Comparison of ENCODE assay signal across 16 mouse cellular contexts in the genomic region with DNA sequence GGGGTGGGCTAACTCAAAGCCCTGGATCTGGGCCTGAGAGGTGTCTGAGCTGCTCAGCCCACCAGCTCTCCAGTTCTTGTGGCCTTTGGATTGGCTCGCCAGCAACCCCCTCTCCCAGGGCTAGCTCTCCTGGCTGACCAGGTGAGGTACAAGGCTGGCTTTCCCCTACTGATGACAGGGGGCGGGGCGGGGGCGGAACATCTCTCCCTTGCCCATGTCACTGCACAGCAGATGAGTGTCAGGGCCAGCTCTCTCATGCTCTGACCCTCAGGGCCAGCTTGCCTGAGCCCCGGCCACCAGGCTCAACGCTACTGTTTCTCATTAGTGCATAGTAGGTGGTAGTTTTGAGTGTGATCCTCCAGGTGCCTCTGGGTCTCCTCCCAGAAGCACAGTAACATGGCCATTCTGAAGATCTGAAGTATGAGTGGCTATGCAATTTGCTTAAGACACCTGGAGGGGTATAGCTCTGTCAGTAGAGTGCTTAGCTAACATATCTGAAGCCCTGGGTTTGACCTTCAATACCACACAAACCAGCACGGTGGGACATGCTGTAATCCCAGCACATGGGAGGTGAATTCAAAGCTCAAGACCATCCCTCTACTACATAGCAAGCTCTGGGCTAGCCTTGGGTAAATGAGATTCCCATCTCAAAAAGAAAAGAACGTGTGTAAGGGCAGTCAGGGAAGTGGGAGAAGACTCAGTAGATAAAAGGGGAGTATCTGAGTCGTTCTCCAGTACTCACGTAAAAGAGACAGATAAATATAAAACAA. TPM values are rescaled to one million over a fixed set of nuclear protein-coding genes. Genes with fewer than 3 reads are reported as not detected.
DNase-seq lines count a peak whose midpoint lies in the region; ATAC-seq and TF ChIP-seq lines count a peak whose summit lies in the region.
"Had no signal": no experiment of that assay in that cellular context is flagged by ENCODE, and none has a peak within 500 bp of the region (broad histone marks: within the 10 kb centered on the region; RNA-seq: fewer than 3 reads in every experiment).

No protein-coding gene starts in this region.

- no peak for TF ChIP-seq EP300 in stomach, postnatal 0 days (optimal IDR thresholded peaks at IDR 0.05)

- WGBS in kidney, embryonic 16.5 days, result 73% methylated on average over 10 of the region's 10 CpGs
- WGBS in forebrain, postnatal 0 days, result 80% methylated on average over 10 of the region's 10 CpGs
- 64% methylated on average over 10 of the region's 10 CpGs for WGBS in liver, embryonic 11.5 days
- 81% methylated on average over 10 of the region's 10 CpGs for WGBS in midbrain, postnatal 0 days
- WGBS in stomach, postnatal 0 days, result 74% methylated on average over 10 of the region's 10 CpGs

- ATAC-seq in kidney, embryonic 16.5 days (ENCODE audit: low FRiP score, low TSS enrichment), result 0 out of 2 replicates have a peak, but pooled peaks have one; percentile 16
- ATAC-seq in forebrain, postnatal 0 days, result peak; percentile 38
- ATAC-seq in liver, embryonic 11.5 days (replicated peaks; ENCODE audit: low FRiP score), result peak; percentile 38; the same call in 1 of the 2 replicates
- ATAC-seq in midbrain, postnatal 0 days (ENCODE audit: low FRiP score), result 0 out of 2 replicates have a peak, but pooled peaks have one; percentile 23
- ATAC-seq in stomach, postnatal 0 days (ENCODE audit: low FRiP score, low TSS enrichment), result no peak; the same call in 1 of the 2 replicates
- ATAC-seq: activated CD4-positive, CD25-positive, alpha-beta regulatory T cell, adult 4 months had no signal

- no peaks in the 10 kb centered on the region; the same call in 1 of the 2 replicates for H3K27me3 ChIP-seq in kidney, embryonic 16.5 days (ENCODE audit: insufficient read depth, low read length)
- no peaks in the 10 kb centered on the region for H3K27me3 ChIP-seq in forebrain, postnatal 0 days (ENCODE audit: insufficient read depth, low read length)
- H3K27me3 ChIP-seq in liver, embryonic 11.5 days (replicated peaks; ENCODE audit: control insufficient read depth, insufficient read depth, low read length), result no peaks in the 10 kb centered on the region
- H3K27me3 ChIP-seq in midbrain, postnatal 0 days (ENCODE audit: insufficient read depth, low read length), result no peaks in the 10 kb centered on the region
- H3K27me3 ChIP-seq in stomach, postnatal 0 days (ENCODE audit: control insufficient read depth, insufficient read depth, low read length), result no peaks in the 10 kb centered on the region
- H3K27me3 ChIP-seq: limb, embryonic 12.5 days had no signal

- no peak overlapping the region for H3K9ac ChIP-seq in kidney, embryonic 16.5 days (replicated peaks; ENCODE audit: low read length)
- H3K9ac ChIP-seq in forebrain, postnatal 0 days, result no peak overlapping the region
- no peak overlapping the region for H3K9ac ChIP-seq in liver, embryonic 11.5 days (ENCODE audit: low read depth, low read length)
- no peak overlapping the region for H3K9ac ChIP-seq in midbrain, postnatal 0 days (replicated peaks; ENCODE audit: low read length, poor library complexity, severe bottlenecking)
- H3K9ac ChIP-seq in stomach, postnatal 0 days (ENCODE audit: low read length), result no peak overlapping the region
- H3K9ac ChIP-seq: heart, embryonic 13.5 days; limb, embryonic 12.5 days had no signal

- TF ChIP-seq CTCF in forebrain, postnatal 0 days (IDR thresholded peaks at IDR 0.05; ENCODE audit: low read depth), result no peak
- TF ChIP-seq CTCF in midbrain, postnatal 0 days (IDR thresholded peaks at IDR 0.05), result no peak
- no peak for TF ChIP-seq CTCF in stomach, postnatal 0 days (IDR thresholded peaks at IDR 0.05; ENCODE audit: low read depth)

- no peak overlapping the region for H3K27ac ChIP-seq in kidney, embryonic 16.5 days (ENCODE audit: low read length)
- no peak overlapping the region for H3K27ac ChIP-seq in forebrain, postnatal 0 days (ENCODE audit: low read depth, low read length)
- peak overlapping the region; percentile 7; the same call in 1 of the 2 replicates for H3K27ac ChIP-seq in liver, embryonic 11.5 days (ENCODE audit: low read depth, low read length)
- no peak overlapping the region for H3K27ac ChIP-seq in midbrain, postnatal 0 days (ENCODE audit: low read depth, low read length)
- no peak overlapping the region for H3K27ac ChIP-seq in stomach, postnatal 0 days (replicated peaks)
- H3K27ac ChIP-seq: heart, embryonic 13.5 days; limb, embryonic 12.5 days had no signal

- H3K9me3 ChIP-seq in kidney, embryonic 16.5 days (ENCODE audit: low read length), result no peaks in the 10 kb centered on the region
- no peaks in the 10 kb centered on the region for H3K9me3 ChIP-seq in forebrain, postnatal 0 days (ENCODE audit: low read length)
- no peaks in the 10 kb centered on the region for H3K9me3 ChIP-seq in liver, embryonic 11.5 days (ENCODE audit: control insufficient read depth, low read length)
- H3K9me3 ChIP-seq in midbrain, postnatal 0 days (ENCODE audit: low read length), result no peaks in the 10 kb centered on the region
- peaks cover 2% of the 10 kb centered on the region; the same call in 1 of the 2 replicates for H3K9me3 ChIP-seq in stomach, postnatal 0 days (ENCODE audit: control insufficient read depth, low read length)
- H3K9me3 ChIP-seq: limb, embryonic 12.5 days had no signal

- H3K4me1 ChIP-seq in kidney, embryonic 16.5 days (ENCODE audit: insufficient read depth, low read length), result no peaks in the 10 kb centered on the region
- no peaks in the 10 kb centered on the region for H3K4me1 ChIP-seq in forebrain, postnatal 0 days (ENCODE audit: insufficient read depth)
- no peaks in the 10 kb centered on the region for H3K4me1 ChIP-seq in liver, embryonic 11.5 days (replicated peaks; ENCODE audit: control insufficient read depth, insufficient read depth, low read length)
- H3K4me1 ChIP-seq in midbrain, postnatal 0 days (ENCODE audit: insufficient read depth, low read length), result no peaks in the 10 kb centered on the region
- no peaks in the 10 kb centered on the region for H3K4me1 ChIP-seq in stomach, postnatal 0 days (replicated peaks; ENCODE audit: control insufficient read depth, insufficient read depth)
- H3K4me1 ChIP-seq: heart, embryonic 13.5 days; limb, embryonic 12.5 days had no signal

- H3K36me3 ChIP-seq in kidney, embryonic 16.5 days (ENCODE audit: insufficient read depth, low read length), result no peaks in the 10 kb centered on the region
- H3K36me3 ChIP-seq in forebrain, postnatal 0 days (ENCODE audit: insufficient read depth), result no peaks in the 10 kb centered on the region
- H3K36me3 ChIP-seq in liver, embryonic 11.5 days (ENCODE audit: control insufficient read depth, insufficient read depth, low read length), result no peaks in the 10 kb centered on the region
- no peaks in the 10 kb centered on the region for H3K36me3 ChIP-seq in midbrain, postnatal 0 days (ENCODE audit: insufficient read depth, low read length)
- H3K36me3 ChIP-seq in stomach, postnatal 0 days (ENCODE audit: control insufficient read depth, insufficient read depth, low read length), result no peaks in the 10 kb centered on the region
- H3K36me3 ChIP-seq: heart, embryonic 13.5 days; limb, embryonic 12.5 days had no signal

- H3K4me2 ChIP-seq in kidney, embryonic 16.5 days (replicated peaks; ENCODE audit: low read depth, low read length), result no peak overlapping the region
- H3K4me2 ChIP-seq in forebrain, postnatal 0 days (ENCODE audit: low read depth), result no peak overlapping the region
- peak overlapping the region; percentile 43 for H3K4me2 ChIP-seq in liver, embryonic 11.5 days
- no peak overlapping the region for H3K4me2 ChIP-seq in midbrain, postnatal 0 days (ENCODE audit: low read depth, low read length, poor library complexity, severe bottlenecking)
- H3K4me2 ChIP-seq in stomach, postnatal 0 days (replicated peaks; ENCODE audit: low read depth), result no peak overlapping the region
- H3K4me2 ChIP-seq: heart, embryonic 13.5 days; limb, embryonic 12.5 days had no signal

- no peak for DNase-seq in kidney, postnatal 14 days
- no peak for DNase-seq in forebrain, postnatal 0 days
- DNase-seq in liver, embryonic 11.5 days (ENCODE audit: low spot score), result no peak
- DNase-seq in midbrain, postnatal 0 days (ENCODE audit: low spot score), result no peak
- DNase-seq in stomach, postnatal 0 days (ENCODE audit: low spot score), result no peak
- no peak for DNase-seq in MN1 (ENCODE audit: low spot score)
- DNase-seq: adrenal gland, postnatal 36 days; gastrocnemius, postnatal 25 days; kidney, postnatal 25 days; right cerebral cortex, postnatal 4 days had no signal

- H3K4me3 ChIP-seq in kidney, embryonic 16.5 days (ENCODE audit: low read length), result no peak overlapping the region
- no peak overlapping the region for H3K4me3 ChIP-seq in forebrain, postnatal 0 days (ENCODE audit: low read depth, low read length)
- H3K4me3 ChIP-seq in liver, embryonic 11.5 days (ENCODE audit: low read depth, low read length), result no peak overlapping the region; the same call in 1 of the 2 replicates
- H3K4me3 ChIP-seq in midbrain, postnatal 0 days (ENCODE audit: low read depth, low read length), result no peak overlapping the region
- H3K4me3 ChIP-seq in stomach, postnatal 0 days (ENCODE audit: low read depth, low read length), result no peak overlapping the region
- H3K4me3 ChIP-seq: heart, embryonic 13.5 days; limb, embryonic 12.5 days had no signal

RNA-seq across cellular contexts. Expression of a gene that starts 11.4 kb away (rescaled TPM):
- 10.0 and 10.8 TPM in 2 replicates for polyA plus RNA-seq in kidney, embryonic 16.5 days (2015; fragmentation: Nextera tagmentation; extraction: Ambion mirVana)
- total RNA-seq in forebrain, postnatal 0 days (2014; rRNA removed), result 53.2 and 58.1 TPM in 2 replicates
- 21.6 and 28.1 TPM in 2 replicates for polyA plus RNA-seq in forebrain, postnatal 0 days (2015; fragmentation: Nextera tagmentation; extraction: Ambion mirVana)
- 12.6 and 16.9 TPM in 2 replicates for polyA plus RNA-seq in liver, embryonic 11.5 days (2014; fragmentation: Nextera tagmentation; extraction: Ambion mirVana)
- 46.5 and 59.2 TPM in 2 replicates for total RNA-seq in midbrain, postnatal 0 days (2014; rRNA removed)
- 24.8 and 27.8 TPM in 2 replicates for polyA plus RNA-seq in midbrain, postnatal 0 days (2015; fragmentation: Nextera tagmentation; extraction: Ambion mirVana)
- polyA plus RNA-seq in stomach, postnatal 0 days (2015; fragmentation: Nextera tagmentation; extraction: Ambion mirVana), result 9.0 and 9.4 TPM in 2 replicates

RNA-seq across cellular contexts. Expression of a gene that starts 18.0 kb away (rescaled TPM):
- polyA plus RNA-seq in kidney, embryonic 16.5 days (2015; fragmentation: Nextera tagmentation; extraction: Ambion mirVana), result 23.3 and 23.7 TPM in 2 replicates
- total RNA-seq in forebrain, postnatal 0 days (2014; rRNA removed), result 24.0 and 30.0 TPM in 2 replicates
- 24.6 and 31.5 TPM in 2 replicates for polyA plus RNA-seq in forebrain, postnatal 0 days (2015; fragmentation: Nextera tagmentation; extraction: Ambion mirVana)
- 32.5 and 38.1 TPM in 2 replicates for polyA plus RNA-seq in liver, embryonic 11.5 days (2014; fragmentation: Nextera tagmentation; extraction: Ambion mirVana)
- 34.1 and 35.6 TPM in 2 replicates for total RNA-seq in midbrain, postnatal 0 days (2014; rRNA removed)
- 30.9 and 31.5 TPM in 2 replicates for polyA plus RNA-seq in midbrain, postnatal 0 days (2015; fragmentation: Nextera tagmentation; extraction: Ambion mirVana)
- polyA plus RNA-seq in stomach, postnatal 0 days (2015; fragmentation: Nextera tagmentation; extraction: Ambion mirVana), result 1.2 and 1.8 TPM in 2 replicates
- total RNA-seq: gastrocnemius, postnatal 25 days; monocyte, adult 5-6 weeks had no signal
- polyA plus RNA-seq: activated CD4-positive, CD25-positive, alpha-beta regulatory T cell, adult 4 months had no signal

RNA-seq across cellular contexts. Expression of a gene that starts 35.6 kb away (rescaled TPM):
- not detected in 2 replicates for polyA plus RNA-seq in kidney, embryonic 16.5 days (2015; fragmentation: Nextera tagmentation; extraction: Ambion mirVana)
- not detected in 2 replicates for total RNA-seq in forebrain, postnatal 0 days (2014; rRNA removed)
- not detected in 2 replicates for polyA plus RNA-seq in forebrain, postnatal 0 days (2015; fragmentation: Nextera tagmentation; extraction: Ambion mirVana)
- not detected in 2 replicates for polyA plus RNA-seq in liver, embryonic 11.5 days (2014; fragmentation: Nextera tagmentation; extraction: Ambion mirVana)
- total RNA-seq in midbrain, postnatal 0 days (2014; rRNA removed), result not detected in 2 replicates
- not detected in 2 replicates for polyA plus RNA-seq in midbrain, postnatal 0 days (2015; fragmentation: Nextera tagmentation; extraction: Ambion mirVana)
- not detected in 2 replicates for polyA plus RNA-seq in stomach, postnatal 0 days (2015; fragmentation: Nextera tagmentation; extraction: Ambion mirVana)
- total RNA-seq: adrenal gland, postnatal 36 days; gastrocnemius, postnatal 25 days; layer of hippocampus, postnatal 25 days; monocyte, adult 5-6 weeks had no signal
- polyA plus RNA-seq: activated CD4-positive, CD25-positive, alpha-beta regulatory T cell, adult 4 months; heart, embryonic 13.5 days; limb, embryonic 12.5 days had no signal
